11 mouse cellular contexts compared by ENCODE assay signal in the genomic region with DNA sequence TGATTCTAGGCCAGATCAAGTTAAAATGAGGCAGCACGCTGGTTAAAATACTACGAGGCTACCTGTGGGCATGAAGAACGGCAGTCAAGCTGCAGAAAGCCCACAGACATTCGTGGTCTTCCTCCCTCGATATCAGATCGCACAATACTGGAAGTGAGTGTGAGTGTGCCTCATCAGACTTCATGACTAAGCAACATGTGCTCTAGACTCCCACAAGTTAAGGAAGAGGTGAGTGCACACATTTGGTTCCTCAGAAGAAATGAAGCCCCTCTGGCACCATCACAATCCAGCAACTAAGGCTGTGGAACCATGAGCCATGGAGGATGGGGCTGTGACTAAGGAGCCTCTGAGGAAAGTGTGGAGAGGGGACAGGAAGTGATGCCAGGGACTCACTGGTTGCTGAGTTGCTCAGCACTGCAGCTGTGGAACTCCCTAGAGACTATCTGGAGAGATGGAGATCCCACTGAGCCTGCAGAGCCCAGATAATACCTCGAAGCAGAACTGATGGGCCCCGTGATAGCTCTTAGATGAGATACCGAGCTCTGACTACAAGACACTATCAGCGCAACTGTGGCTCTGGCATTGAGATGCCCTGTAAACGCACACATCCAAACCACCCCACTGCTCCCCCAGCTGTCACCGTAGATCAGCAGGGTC. TPM values are rescaled to one million over a fixed set of nuclear protein-coding genes. Genes with fewer than 3 reads are reported as not detected.
A peak's percentile ranks its signal among the peaks of the same experiment; 100 is the strongest.
DNase-seq lines count a peak whose midpoint lies in the region; ATAC-seq lines count a peak whose summit lies in the region.
"Had no signal": no experiment of that assay in that cellular context is flagged by ENCODE, and none has a peak within 500 bp of the region (broad histone marks: within the 10 kb centered on the region; RNA-seq: fewer than 3 reads in every experiment).

No protein-coding gene starts in this region.

- no peak for DNase-seq in embryonic facial prominence, embryonic 11.5 days (ENCODE audit: low spot score)
- no peak for DNase-seq in midbrain, embryonic 14.5 days
- DNase-seq in urinary bladder, adult 18-20 months (ENCODE audit: low spot score in 2 of 2) = no peak
- no peak for DNase-seq in lung, postnatal 10 days

- no peaks in the 10 kb centered on the region for H3K36me3 ChIP-seq in megakaryocyte, embryonic 14.5 days (replicated peaks; ENCODE audit: low read length)
- no peaks in the 10 kb centered on the region for H3K36me3 ChIP-seq in embryonic facial prominence, embryonic 11.5 days (replicated peaks; ENCODE audit: control insufficient read depth, insufficient read depth, low read depth, low read length)
- no peaks in the 10 kb centered on the region for H3K36me3 ChIP-seq in hindbrain, embryonic 15.5 days
- no peaks in the 10 kb centered on the region for H3K36me3 ChIP-seq in midbrain, embryonic 14.5 days (ENCODE audit: control insufficient read depth, insufficient read depth, low read length)
- H3K36me3 ChIP-seq: embryonic facial prominence, embryonic 15.5 days had no signal

- ATAC-seq in megakaryocyte, adult 5-6 weeks (ENCODE audit: poor library complexity, severe bottlenecking) = no peak
- ATAC-seq in embryonic facial prominence, embryonic 11.5 days (replicated peaks; ENCODE audit: insufficient number of reproducible peaks, low FRiP score, low TSS enrichment, low read depth) = no peak
- peak; percentile 27; the same call in 1 of the 2 replicates for ATAC-seq in hindbrain, embryonic 15.5 days (ENCODE audit: low FRiP score, low read depth)
- no peak for ATAC-seq in midbrain, embryonic 14.5 days (ENCODE audit: low FRiP score, low TSS enrichment)

- no peak overlapping the region for H3K27ac ChIP-seq in embryonic facial prominence, embryonic 11.5 days (replicated peaks; ENCODE audit: low read depth, low read length)
- H3K27ac ChIP-seq in hindbrain, embryonic 15.5 days (replicated peaks) = peak overlapping the region; percentile 69
- H3K27ac ChIP-seq in midbrain, embryonic 14.5 days (replicated peaks; ENCODE audit: low read depth, low read length) = peak overlapping the region; percentile 71
- H3K27ac ChIP-seq: embryonic facial prominence, embryonic 15.5 days had no signal

- peak overlapping the region; percentile 67 for H3K4me3 ChIP-seq in megakaryocyte, embryonic 14.5 days (replicated peaks)
- H3K4me3 ChIP-seq in embryonic facial prominence, embryonic 11.5 days (ENCODE audit: low read depth, low read length) = no peak overlapping the region
- no peak overlapping the region for H3K4me3 ChIP-seq in hindbrain, embryonic 15.5 days
- no peak overlapping the region for H3K4me3 ChIP-seq in midbrain, embryonic 14.5 days (replicated peaks; ENCODE audit: low read depth, low read length)
- H3K4me3 ChIP-seq: embryonic facial prominence, embryonic 15.5 days had no signal

- H3K4me2 ChIP-seq in embryonic facial prominence, embryonic 11.5 days (ENCODE audit: low read depth, low read length) = no peak overlapping the region
- H3K4me2 ChIP-seq in hindbrain, embryonic 15.5 days = no peak overlapping the region
- H3K4me2 ChIP-seq in midbrain, embryonic 14.5 days (ENCODE audit: low read length) = no peak overlapping the region

- 0 out of 2 replicates have a peak overlapping the region, but pooled peaks have one; percentile 25 for H3K9ac ChIP-seq in embryonic facial prominence, embryonic 11.5 days (replicated peaks; ENCODE audit: low read length)
- no peak overlapping the region for H3K9ac ChIP-seq in hindbrain, embryonic 15.5 days
- no peak overlapping the region; the same call in 1 of the 2 replicates for H3K9ac ChIP-seq in midbrain, embryonic 14.5 days (replicated peaks; ENCODE audit: low read length)
- H3K9ac ChIP-seq: embryonic facial prominence, embryonic 15.5 days had no signal

- H3K27me3 ChIP-seq in megakaryocyte, embryonic 14.5 days (replicated peaks) = no peaks in the 10 kb centered on the region
- no peaks in the 10 kb centered on the region for H3K27me3 ChIP-seq in embryonic facial prominence, embryonic 11.5 days (ENCODE audit: control insufficient read depth, insufficient read depth, low read length)
- no peaks in the 10 kb centered on the region for H3K27me3 ChIP-seq in hindbrain, embryonic 15.5 days
- H3K27me3 ChIP-seq in midbrain, embryonic 14.5 days (ENCODE audit: control insufficient read depth, insufficient read depth, low read length) = no peaks in the 10 kb centered on the region
- H3K27me3 ChIP-seq: embryonic facial prominence, embryonic 15.5 days had no signal

- 92% methylated on average over 12 of the region's 12 CpGs for WGBS in embryonic facial prominence, embryonic 11.5 days
- 78% methylated on average over 12 of the region's 12 CpGs for WGBS in hindbrain, embryonic 15.5 days
- WGBS in midbrain, embryonic 14.5 days = 92% methylated on average over 12 of the region's 12 CpGs

- no peaks in the 10 kb centered on the region for H3K9me3 ChIP-seq in megakaryocyte, embryonic 14.5 days
- H3K9me3 ChIP-seq in embryonic facial prominence, embryonic 11.5 days (replicated peaks; ENCODE audit: control insufficient read depth, low read length) = no peaks in the 10 kb centered on the region
- no peaks in the 10 kb centered on the region for H3K9me3 ChIP-seq in hindbrain, embryonic 15.5 days
- H3K9me3 ChIP-seq in midbrain, embryonic 14.5 days (ENCODE audit: control insufficient read depth, low read length) = no peaks in the 10 kb centered on the region
- H3K9me3 ChIP-seq: embryonic facial prominence, embryonic 15.5 days had no signal

- peaks cover 54% of the 10 kb centered on the region for H3K4me1 ChIP-seq in megakaryocyte, embryonic 14.5 days
- H3K4me1 ChIP-seq in embryonic facial prominence, embryonic 11.5 days (ENCODE audit: control insufficient read depth, insufficient read depth, low read length) = peaks cover 3% of the 10 kb centered on the region
- peaks cover 16% of the 10 kb centered on the region for H3K4me1 ChIP-seq in hindbrain, embryonic 15.5 days (replicated peaks)
- peaks cover 9% of the 10 kb centered on the region; the same call in 1 of the 2 replicates for H3K4me1 ChIP-seq in midbrain, embryonic 14.5 days (ENCODE audit: control insufficient read depth, insufficient read depth, low read length)

RNA-seq across cellular contexts. Expression of a gene that starts 46.3 kb away (rescaled TPM):
- polyA plus RNA-seq in megakaryocyte, embryonic 14.5 days (2012; ENCODE audit: insufficient read depth, low replicate concordance) = not detected in 2 replicates
- 0.11 TPM in 1 of 2 replicates, not detected in the other for total RNA-seq in megakaryocyte, adult 5-6 weeks (2015)
- 0.18 TPM in 1 of 2 replicates, not detected in the other for total RNA-seq in megakaryocyte, adult 5-6 weeks (2017)
- not detected in 2 replicates for polyA plus RNA-seq in embryonic facial prominence, embryonic 11.5 days (2014; fragmentation: Nextera tagmentation; extraction: Ambion mirVana)
- polyA plus RNA-seq in hindbrain, embryonic 15.5 days (2015; fragmentation: Nextera tagmentation; extraction: Ambion mirVana) = not detected in 2 replicates
- polyA plus RNA-seq in midbrain, embryonic 14.5 days (2014; fragmentation: Nextera tagmentation; extraction: Ambion mirVana) = not detected in 2 replicates
- total RNA-seq: heart, adult 8-10 months; layer of hippocampus, postnatal 25 days had no signal
- polyA plus RNA-seq: brain, embryonic 14.5 days; embryonic facial prominence, embryonic 15.5 days had no signal

RNA-seq across cellular contexts. Expression of a gene that starts 53.7 kb away (rescaled TPM):
- 136 and 290 TPM in 2 replicates for polyA plus RNA-seq in megakaryocyte, embryonic 14.5 days (2012; ENCODE audit: insufficient read depth, low replicate concordance)
- total RNA-seq in megakaryocyte, adult 5-6 weeks (2015) = 3.6 and 4.3 TPM in 2 replicates
- 7.3 and 7.4 TPM in 2 replicates for total RNA-seq in megakaryocyte, adult 5-6 weeks (2017)
- 3.5 and 3.6 TPM in 2 replicates for polyA plus RNA-seq in embryonic facial prominence, embryonic 11.5 days (2014; fragmentation: Nextera tagmentation; extraction: Ambion mirVana)
- polyA plus RNA-seq in hindbrain, embryonic 15.5 days (2015; fragmentation: Nextera tagmentation; extraction: Ambion mirVana) = 0.25 and 0.30 TPM in 2 replicates
- polyA plus RNA-seq in midbrain, embryonic 14.5 days (2014; fragmentation: Nextera tagmentation; extraction: Ambion mirVana) = 0.66 and 0.90 TPM in 2 replicates

Comparison
In these comparisons a context has a peak if more than half of its experiments do, and no peak if none do; other contexts are left out.
1. RNA of a gene that starts 53.7 kb away (polyA plus RNA-seq): 136 to 290 TPM in megakaryocyte, embryonic 14.5 days; 3.5 to 3.6 TPM in embryonic facial prominence, embryonic 11.5 days, 0.66 to 0.90 TPM in midbrain, embryonic 14.5 days and 0.25 to 0.30 TPM in hindbrain, embryonic 15.5 days; every median in the first group is over 10 times any median in the second.